Mouse (Mus musculus) liver, postnatal 0 days (tissue): ENCODE results near the gene Ints5.

Source experiments
- CTCF ChIP-seq: sonication (generic); IDR thresholded peaks from 2 replicates; pipeline ENCODE4 v1.5.1; 2016; ENCODE audit warnings: antibody characterized with exemption, low read depth
- EP300 ChIP-seq: IDR thresholded peaks from 2 replicates; pipeline ENCODE4 v1.6.1; 2016; ENCODE audit warnings: antibody characterized with exemption, low read depth, mild to moderate bottlenecking

GRCm38 (mm10) chr19:8941136-8941514, 48.3 kb downstream of the Ints5 start:
- TF ChIP-seq CTCF (no peak), EP300 (no peak)
